In genomic region chr12:75668916-75669257, GRCm38 (mm10) we compare ENCODE assay signal across 8 mouse cellular contexts. TPM values are rescaled to one million over a fixed set of nuclear protein-coding genes. Genes with fewer than 3 reads are reported as not detected.
DNase-seq lines count a peak whose midpoint lies in the region; ATAC-seq and TF ChIP-seq lines count a peak whose summit lies in the region.

No protein-coding gene starts in this region.

- no peaks in the 10 kb centered on the region for H3K36me3 ChIP-seq in heart, embryonic 10.5 days
- peaks cover 0 to 35% of the 10 kb centered on the region in 2 experiments for H3K36me3 ChIP-seq in CH12.LX (replicated peaks in 1 of 2; ENCODE audit: control insufficient read depth in 1 of 2, insufficient read depth in 1 of 2, low read length in 1 of 2)
- H3K36me3 ChIP-seq in liver, adult 2 months (ENCODE audit: control insufficient read depth, insufficient read depth, low read length), result no peaks in the 10 kb centered on the region

- TF ChIP-seq CTCF in CH12.LX (conservative IDR thresholded peaks at IDR 0.05 in 1 of 2, IDR thresholded peaks at IDR 0.05 in 1 of 2; ENCODE audit: low read depth in 2 of 2, low read length in 2 of 2), result no peak
- no peak for TF ChIP-seq CTCF in liver, adult 2 months (IDR thresholded peaks at IDR 0.05; ENCODE audit: low read depth, low read length)

- no peak for TF ChIP-seq POLR2A in CH12.LX (IDR thresholded peaks at IDR 0.05; ENCODE audit: low read depth, low read length)
- no peak for TF ChIP-seq POLR2A in liver, adult 2 months (IDR thresholded peaks at IDR 0.05; ENCODE audit: extremely low read depth, insufficient read depth, low read length)

- DNase-seq in heart, embryonic 10.5 days (ENCODE audit: low spot score), result no peak
- DNase-seq in heart, adult 9 months (ENCODE audit: low spot score in 2 of 2), result no peak
- no peak for DNase-seq in CH12.LX (ENCODE audit: extremely low read depth)
- peak; percentile 56 for DNase-seq in liver, adult 2 months (ENCODE audit: extremely low read depth, low read depth, low spot score)
- DNase-seq in telencephalon, adult 2 months (ENCODE audit: low read depth, low spot score), result peak; percentile 16
- DNase-seq in gastrocnemius, adult 8-10 months (ENCODE audit: low spot score in 2 of 2), result no peak
- no peak for DNase-seq in layer of hippocampus, postnatal 14 days (ENCODE audit: low spot score in 2 of 2)

- no peaks in the 10 kb centered on the region for H3K9me3 ChIP-seq in heart, embryonic 10.5 days
- H3K9me3 ChIP-seq in CH12.LX (replicated peaks; ENCODE audit: low read length), result no peaks in the 10 kb centered on the region

- peaks cover 25% of the 10 kb centered on the region for H3K79me2 ChIP-seq in CH12.LX (replicated peaks; ENCODE audit: control insufficient read depth, extremely low read depth, insufficient read depth, poor library complexity, severe bottlenecking)
- peaks cover 3% of the 10 kb centered on the region; the same call in 1 of the 2 replicates for H3K79me2 ChIP-seq in liver, adult 2 months (ENCODE audit: control insufficient read depth, insufficient read depth, low read length)

- peak overlapping the region; percentile 45; the same call in 1 of the 2 replicates for H3K4me2 ChIP-seq in CH12.LX (ENCODE audit: insufficient read depth, low read depth, poor library complexity, severe bottlenecking)

- 1% methylated on average over 9 of the region's 9 CpGs for WGBS in heart, embryonic 10.5 days
- 2% methylated on average over 9 of the region's 9 CpGs for WGBS in liver, adult 2 months

- H3K4me3 ChIP-seq in heart, embryonic 10.5 days, result peak overlapping the region; percentile 81
- H3K4me3 ChIP-seq in CH12.LX (replicated peaks in 1 of 3; ENCODE audit: low read depth in 2 of 3, low read length in 2 of 3, poor library complexity in 1 of 3), result peak overlapping the region; percentile 76 to 90 (median 84)
- H3K4me3 ChIP-seq in liver, adult 2 months (ENCODE audit: insufficient read depth, low read depth, low read length), result peak overlapping the region; percentile 84

- H3K4me1 ChIP-seq in heart, embryonic 10.5 days, result peaks cover 14% of the 10 kb centered on the region
- H3K4me1 ChIP-seq in CH12.LX (ENCODE audit: control insufficient read depth in 1 of 2, insufficient read depth in 2 of 2), result peaks cover 5 to 44% of the 10 kb centered on the region in 2 experiments
- peaks cover 20% of the 10 kb centered on the region for H3K4me1 ChIP-seq in liver, adult 2 months (ENCODE audit: control insufficient read depth, insufficient read depth, low read length)

- dilution Hi-C loops in CH12.LX (cut with MboI; ENCODE audit: extremely low pct_ligation_motif_present, extremely low pct_unique_long_range_greater_than_20kb, low sequenced_read_pairs), result no loop called here

- TF ChIP-seq RAD21 in CH12.LX (IDR thresholded peaks at IDR 0.05; ENCODE audit: low read depth, low read length), result no peak

- H3K9ac ChIP-seq in CH12.LX (ENCODE audit: insufficient read depth, low read depth), result peak overlapping the region; percentile 52
- H3K9ac ChIP-seq in liver, adult 2 months (ENCODE audit: low read depth, low read length), result peak overlapping the region; percentile 90

- in situ Hi-C loops in CH12.LX (cut with MboI; ENCODE audit: low pct_ligation_motif_present, low pct_unique_long_range_greater_than_20kb, low sequenced_read_pairs), result no loop called here

- H3K27ac ChIP-seq in heart, embryonic 10.5 days, result peak overlapping the region; percentile 94
- H3K27ac ChIP-seq in CH12.LX (ENCODE audit: insufficient read depth, low read depth), result peak overlapping the region; percentile 35; the same call in 1 of the 2 replicates
- H3K27ac ChIP-seq in liver, adult 2 months (replicated peaks; ENCODE audit: insufficient read depth, low read depth, low read length), result peak overlapping the region; percentile 87

- peak; percentile 19; the same call in 1 of the 2 replicates for ATAC-seq in erythroid progenitor cell, adult 5-6 weeks (replicated peaks; ENCODE audit: low FRiP score, poor library complexity, severe bottlenecking)

- no peak for TF ChIP-seq EP300 in CH12.LX (IDR thresholded peaks at IDR 0.05; ENCODE audit: low read length)

- no peaks in the 10 kb centered on the region for H3K27me3 ChIP-seq in heart, embryonic 10.5 days (ENCODE audit: insufficient read depth, poor library complexity, severe bottlenecking)
- no peaks in the 10 kb centered on the region for H3K27me3 ChIP-seq in CH12.LX (replicated peaks)
- no peaks in the 10 kb centered on the region for H3K27me3 ChIP-seq in liver, adult 2 months (ENCODE audit: control insufficient read depth, insufficient read depth, low read length)

TF ChIP-seq in CH12.LX, 34 proteins besides CTCF, POLR2A, EP300 and RAD21:
- TF ChIP-seq HCFC1 (IDR thresholded peaks at IDR 0.05; ENCODE audit: low read depth, low read length) (no peak), RCOR1 (conservative IDR thresholded peaks at IDR 0.05; ENCODE audit: low read depth, low read length) (no peak), NELFE (IDR thresholded peaks at IDR 0.05; ENCODE audit: low read depth, low read length) (no peak), USF2 (conservative IDR thresholded peaks at IDR 0.05; ENCODE audit: low read depth, low read length) (no peak), NRF1 (IDR thresholded peaks at IDR 0.05; ENCODE audit: low read depth, low read length) (no peak)

RNA-seq across cellular contexts. Expression of gene Wdr89, which starts 0.5 kb away (rescaled TPM):
- 11.8 and 13.1 TPM in 2 replicates for polyA plus RNA-seq in heart, embryonic 10.5 days (2016; fragmentation: Nextera tagmentation; extraction: Ambion mirVana)
- total RNA-seq in CH12.LX (2012; rRNA removed) (19.0 and 27.6 TPM in 2 replicates), CH12.LX (2014; rRNA removed) (29.2 and 33.0 TPM in 2 replicates)
- 10.2 and 15.3 TPM in 2 replicates for polyA plus RNA-seq in CH12.LX (2012; ENCODE audit: insufficient read length, low read depth)
- total RNA-seq in erythroid progenitor cell, adult 5-6 weeks (2015; ENCODE audit: low replicate concordance), result 4.7 and 5.9 TPM in 2 replicates
- total RNA-seq in erythroid progenitor cell, adult 5-6 weeks (2017; ENCODE audit: low replicate concordance), result 6.7 and 11.8 TPM in 2 replicates
- 1.8 and 2.3 TPM in 2 replicates for total RNA-seq in liver, adult 2 months (2014; rRNA removed)
- 1.9 and 2.1 TPM in 2 replicates for polyA plus RNA-seq in liver, adult 2 months (2012; rRNA removed)
- 1 to 10 TPM; 2.2 to 2.9 (median 2.4) TPM for total RNA-seq in gastrocnemius, adult 8-10 months (2022)
- 1 to 10 TPM; 2.7 to 4.0 TPM for total RNA-seq in layer of hippocampus, postnatal 14 days (2021)

Comparison
In these comparisons a context has a peak if more than half of its experiments do, and no peak if none do; other contexts are left out.
1. DNase-seq: peak in liver, adult 2 months (single experiment) and telencephalon, adult 2 months (single experiment); none in heart, embryonic 10.5 days (single experiment), heart, adult 9 months (0 of 2), CH12.LX (single experiment), gastrocnemius, adult 8-10 months (0 of 2) and layer of hippocampus, postnatal 14 days (0 of 2).
2. H3K27ac ChIP-seq: peak in every context shown above with its lines; median percentile 94 in heart, embryonic 10.5 days; 87 in liver, adult 2 months; 35 in CH12.LX.
3. Peak in every context shown above with its lines, with median percentiles within 50 percentile points of each other: H3K4me3 ChIP-seq.